Mouse (Mus musculus) heart, postnatal 0 days (tissue): ENCODE measurements around the gene Upb1.

Experiments used
- CTCF ChIP-seq: IDR thresholded peaks from 2 replicates; pipeline ENCODE4 v1.5.1; 2016; ENCODE audit warnings: antibody characterized with exemption, control low read depth, low read depth
- EP300 ChIP-seq: IDR thresholded peaks from 2 replicates; pipeline ENCODE4 v1.6.1; 2016; ENCODE audit warnings: antibody characterized with exemption, low read depth

DNA sequence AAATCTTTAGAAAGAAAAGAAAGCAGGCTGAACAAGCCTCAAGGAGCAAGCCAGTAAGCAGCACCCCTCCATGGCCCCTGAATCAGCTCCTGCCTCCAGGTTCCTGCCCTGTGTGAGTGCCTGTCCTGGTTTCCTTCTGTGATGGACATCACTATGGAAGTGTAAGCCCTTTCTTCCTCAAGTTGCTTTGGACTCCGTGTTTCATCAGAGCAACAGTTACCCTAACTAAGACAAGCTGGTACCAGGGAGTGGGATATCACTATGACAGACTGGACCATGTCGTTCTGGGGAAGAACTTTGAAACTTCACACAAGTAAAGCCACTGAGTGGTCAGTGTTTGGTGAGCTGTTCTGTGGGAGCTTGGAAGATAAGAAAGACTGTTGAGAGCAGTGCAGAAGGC, 79.0 kb downstream of the Upb1 start:
- TF ChIP-seq CTCF (no peak), EP300 (no peak)
